Mouse (Mus musculus): Measurements from ENCODE around the gene Ybx2. TPM values are rescaled to one million over a fixed set of nuclear protein-coding genes. Genes with fewer than 3 reads are reported as not detected.
"Not testable (repeated sequence)": the region's sequence is repeated elsewhere in the genome, so short reads cannot be mapped to it uniquely, and the experiment has no call there.

The Ybx2 gene
- polyA plus RNA-seq, 1 experiment = 16.5 TPM

DNA sequence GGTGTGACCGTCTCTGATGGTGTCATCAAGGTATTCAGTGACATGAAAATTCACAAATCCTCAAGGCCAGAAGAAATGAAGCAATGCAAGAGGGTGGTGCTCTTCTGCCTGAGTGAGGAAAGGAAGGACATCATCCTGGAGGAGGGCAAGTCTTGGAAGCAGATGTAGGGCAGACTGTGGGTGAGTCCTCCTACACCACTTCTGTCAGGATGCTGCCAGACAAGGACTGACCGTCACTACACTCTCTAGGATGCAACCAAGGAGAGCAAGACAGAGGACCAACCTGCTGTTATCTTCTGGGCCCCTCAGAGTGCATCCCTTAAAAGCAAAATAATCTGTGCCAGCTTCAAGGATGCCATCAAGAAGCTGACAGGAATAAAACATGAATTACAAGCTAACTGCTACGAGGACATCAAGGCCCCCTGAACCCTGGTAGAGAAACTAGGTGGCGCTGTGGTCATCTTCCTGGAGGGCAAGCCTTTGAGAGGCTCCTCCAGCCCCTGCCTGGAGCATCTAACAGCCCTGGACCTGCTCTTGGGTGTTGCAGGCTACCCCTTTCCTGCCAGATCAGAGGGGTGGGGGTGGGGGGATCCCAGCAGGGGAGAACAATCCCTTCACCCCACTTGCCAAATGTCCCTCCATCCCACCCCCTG lies 15.3 kb downstream of the Ybx2 start:
- WGBS = 46% methylated on average over 4 of the region's 4 CpGs
- no peak for DNase-seq (ENCODE audit: low read depth, low spot score)

DNA sequence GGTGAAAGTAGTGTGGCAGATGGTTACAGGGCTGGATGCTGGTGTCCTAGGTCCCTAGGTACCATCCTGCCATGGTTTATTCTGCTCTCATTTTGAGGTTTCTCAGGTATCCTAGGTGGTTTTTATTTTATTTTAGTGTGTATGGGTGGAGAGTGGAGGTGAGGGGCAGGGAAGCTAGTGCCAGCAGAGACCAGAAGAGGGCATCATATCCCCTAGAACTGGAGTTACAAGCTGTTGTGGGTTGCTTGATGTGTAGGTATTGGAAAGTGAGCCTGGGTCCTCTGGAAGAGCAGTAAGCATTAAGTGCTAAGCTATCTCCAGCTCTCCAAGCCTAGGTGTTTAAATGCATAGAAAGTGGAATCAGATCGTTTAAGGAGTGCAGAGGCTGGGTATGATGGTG lies 16.7 kb downstream of the Ybx2 start:
- DNase-seq (ENCODE audit: low read depth, low spot score) = no peak
- 45% methylated on average over 1 of the region's 1 CpGs for WGBS

DNA sequence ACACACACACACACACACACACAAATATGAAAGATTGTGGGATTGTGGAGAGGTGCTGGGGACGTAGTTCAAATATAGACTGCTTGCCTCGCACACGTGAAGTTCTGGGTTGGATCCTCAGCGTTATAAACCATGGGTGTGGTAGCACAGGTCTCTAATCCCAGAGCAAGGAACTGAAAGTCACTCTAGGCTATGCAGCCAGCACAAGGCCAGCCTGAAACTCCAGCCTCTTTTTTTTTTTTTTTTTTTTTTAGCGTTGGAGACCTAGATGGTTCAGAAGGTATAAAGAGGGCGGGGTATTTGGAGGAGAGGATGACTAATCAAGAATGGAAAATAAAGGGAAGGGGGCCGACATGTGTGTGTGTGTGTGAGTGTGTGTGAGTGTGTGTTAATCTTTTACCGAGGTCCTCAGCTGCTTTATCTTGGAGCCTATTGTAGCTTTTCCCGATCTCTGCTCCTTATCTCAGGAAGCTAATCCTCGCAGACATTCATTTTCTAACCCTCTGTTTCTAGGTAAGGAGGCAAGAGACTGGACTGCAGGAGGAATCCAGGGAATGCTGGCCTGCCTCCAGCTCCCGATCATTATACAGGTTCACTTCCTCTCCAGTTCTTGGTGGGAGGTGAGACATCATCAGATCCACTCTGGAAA lies 17.8 kb downstream of the Ybx2 start:
- 25% methylated on average over 11 of the region's 11 CpGs for WGBS
- DNase-seq (ENCODE audit: low read depth, low spot score) = no peak

DNA sequence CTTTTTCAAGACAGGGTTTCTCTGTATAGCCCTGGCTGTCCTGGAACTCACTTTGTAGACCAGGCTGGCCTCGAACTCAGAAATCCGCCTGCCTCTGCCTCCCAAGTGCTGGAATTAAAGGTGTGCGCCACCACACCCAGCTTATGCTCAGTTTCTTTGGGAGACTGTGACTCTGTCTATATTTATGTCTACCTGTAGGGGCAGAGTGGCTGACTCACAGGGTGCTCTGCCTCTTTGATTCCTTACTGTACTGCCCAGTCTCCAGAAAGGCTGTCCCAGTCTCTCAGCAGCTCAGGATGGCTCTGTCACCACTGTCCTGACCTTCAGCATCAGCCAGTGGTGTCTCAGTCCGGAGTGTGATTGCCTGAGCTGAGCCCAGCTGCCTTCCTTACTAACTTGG lies 20.0 kb downstream of the Ybx2 start:
- not testable (repeated sequence) for DNase-seq (ENCODE audit: low read depth, low spot score)
- 69% methylated on average over 4 of the region's 4 CpGs for WGBS

DNA sequence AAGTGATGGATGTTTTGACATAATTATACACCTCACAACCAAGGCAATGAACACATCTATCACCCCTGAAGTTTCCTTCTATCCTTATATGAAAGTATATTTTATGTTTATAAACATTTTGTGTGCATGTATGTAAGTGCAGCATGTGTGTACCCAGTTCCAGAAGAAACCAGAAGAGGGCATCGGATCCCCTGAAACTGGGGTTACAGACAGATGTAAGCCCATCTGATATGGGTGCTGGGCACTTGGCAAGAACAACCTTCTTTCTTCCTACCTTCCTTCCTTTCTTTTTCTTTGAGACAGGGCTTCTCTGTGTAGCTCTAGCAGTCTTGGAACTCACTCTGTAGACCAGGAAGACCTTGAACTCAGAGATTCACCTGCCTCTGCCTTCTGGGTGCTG lies 20.6 kb downstream of the Ybx2 start:
- 91% methylated on average over 1 of the region's 1 CpGs for WGBS
- DNase-seq (ENCODE audit: low read depth, low spot score) = no peak

DNA sequence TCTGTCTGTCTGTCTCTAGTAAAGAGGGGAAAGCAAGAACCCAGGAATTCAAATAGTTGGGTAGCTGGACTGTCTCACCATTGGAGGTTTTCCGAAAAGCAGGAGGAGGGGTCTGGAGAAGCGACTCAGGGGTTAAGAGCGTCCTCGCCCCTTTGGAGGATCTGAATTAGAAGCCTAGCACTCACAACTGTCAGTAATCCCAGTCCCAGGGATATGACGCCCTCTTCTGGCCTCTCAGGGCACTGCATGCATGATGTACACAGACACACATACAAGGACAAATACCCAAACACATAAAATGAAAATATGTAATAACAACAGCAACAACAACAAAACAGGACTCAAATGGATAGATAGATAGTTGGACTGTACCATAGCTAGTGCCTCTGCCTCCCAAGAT lies 25.0 kb downstream of the Ybx2 start:
- 48% methylated on average over 5 of the region's 5 CpGs for WGBS
- DNase-seq (ENCODE audit: low read depth, low spot score) = no peak

DNA sequence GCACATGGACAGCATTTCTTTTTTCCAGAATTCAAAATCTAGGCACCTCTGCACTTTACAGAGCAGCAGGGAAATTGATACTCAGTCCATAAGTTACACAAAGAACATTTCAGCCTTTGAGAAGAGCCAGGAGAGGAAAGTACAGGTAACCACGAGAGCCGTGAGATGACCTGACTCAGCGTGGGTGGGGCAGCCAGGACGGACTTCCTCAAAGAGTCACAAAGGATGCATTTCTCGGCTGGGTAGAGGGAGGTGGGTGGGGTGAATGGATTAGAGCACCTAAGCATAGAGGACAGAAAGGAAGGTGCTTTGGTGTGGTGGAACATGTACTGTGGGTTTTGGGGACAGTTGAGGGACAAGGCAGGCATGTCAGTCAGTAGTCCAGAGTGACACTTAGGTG lies 26.2 kb downstream of the Ybx2 start:
- WGBS = 5% methylated on average over 5 of the region's 5 CpGs
- no peak for DNase-seq (ENCODE audit: low read depth, low spot score)

DNA sequence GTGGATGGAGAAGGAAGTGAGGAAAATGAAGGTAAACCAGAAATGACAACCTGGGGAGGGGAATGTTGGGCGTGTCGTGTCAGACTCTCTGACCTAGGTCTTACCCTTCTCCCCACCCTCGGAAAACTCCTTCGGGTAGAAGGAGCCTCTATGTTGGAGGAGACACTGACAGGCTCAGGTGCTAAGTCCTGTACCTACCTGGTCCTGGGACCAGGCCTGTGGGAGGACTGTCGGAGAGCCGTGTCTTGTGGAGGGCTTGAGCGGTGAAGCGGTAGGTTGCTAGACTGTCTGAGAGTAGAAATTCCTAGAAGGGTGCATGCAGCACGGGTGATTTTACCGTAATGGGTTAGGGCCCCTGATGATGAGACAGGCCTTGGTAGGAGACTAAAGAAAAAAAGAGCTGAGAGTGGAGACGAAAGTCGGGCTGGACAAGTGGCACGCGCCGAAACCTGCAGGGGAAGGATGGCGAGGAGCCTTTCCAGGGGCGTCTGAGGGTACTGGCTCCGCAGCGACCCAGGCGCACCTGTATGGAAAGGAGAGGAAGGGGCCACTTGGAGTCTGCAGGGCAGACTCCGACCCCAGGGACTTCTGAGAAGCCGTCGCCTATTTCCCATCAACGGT lies 29.2 kb downstream of the Ybx2 start, which contains the start of gene Cldn7:
TSS of gene Cldn7 (plus strand) at position 130 of the 621 bp plus-strand sequence.
- WGBS = 13% methylated on average over 24 of the region's 24 CpGs
- no peak for DNase-seq (ENCODE audit: low read depth, low spot score)

DNA sequence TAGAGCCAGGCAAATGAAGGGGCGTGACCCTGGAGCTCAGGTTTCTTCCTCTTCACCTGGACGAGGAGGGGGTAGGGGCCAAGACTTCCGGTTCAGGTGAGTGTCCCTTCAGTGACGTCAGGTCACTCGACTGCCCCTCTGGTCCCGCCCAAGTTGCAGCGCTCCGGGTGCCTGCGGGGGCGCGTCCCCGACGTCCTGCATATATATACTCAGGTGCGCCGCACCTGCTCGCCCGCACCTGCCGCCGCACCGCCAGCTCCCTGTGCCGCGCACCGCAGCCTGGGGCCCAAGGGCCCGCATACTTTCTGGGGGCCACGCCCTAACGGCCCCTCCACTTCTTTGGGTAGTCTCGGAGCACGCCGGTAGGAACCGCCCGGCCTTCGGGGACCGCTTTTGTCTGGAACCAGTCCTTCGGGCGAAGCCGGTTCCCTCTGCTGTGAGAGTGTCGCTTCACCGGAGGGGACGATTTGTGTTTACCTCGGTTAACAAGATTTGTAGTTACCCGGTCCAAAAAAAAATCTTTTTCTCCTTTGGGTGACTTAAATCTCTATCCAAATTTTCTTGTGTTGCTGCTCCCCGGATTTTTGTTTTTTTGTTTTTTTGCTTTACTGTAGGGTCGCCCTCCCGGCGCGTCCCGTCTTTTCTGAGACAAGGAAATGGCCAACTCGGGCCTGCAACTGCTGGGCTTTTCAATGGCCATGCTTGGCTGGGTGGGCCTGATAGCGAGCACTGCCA lies 29.8 kb downstream of the Ybx2 start:
- 5% methylated on average over 49 of the region's 49 CpGs for WGBS

DNA sequence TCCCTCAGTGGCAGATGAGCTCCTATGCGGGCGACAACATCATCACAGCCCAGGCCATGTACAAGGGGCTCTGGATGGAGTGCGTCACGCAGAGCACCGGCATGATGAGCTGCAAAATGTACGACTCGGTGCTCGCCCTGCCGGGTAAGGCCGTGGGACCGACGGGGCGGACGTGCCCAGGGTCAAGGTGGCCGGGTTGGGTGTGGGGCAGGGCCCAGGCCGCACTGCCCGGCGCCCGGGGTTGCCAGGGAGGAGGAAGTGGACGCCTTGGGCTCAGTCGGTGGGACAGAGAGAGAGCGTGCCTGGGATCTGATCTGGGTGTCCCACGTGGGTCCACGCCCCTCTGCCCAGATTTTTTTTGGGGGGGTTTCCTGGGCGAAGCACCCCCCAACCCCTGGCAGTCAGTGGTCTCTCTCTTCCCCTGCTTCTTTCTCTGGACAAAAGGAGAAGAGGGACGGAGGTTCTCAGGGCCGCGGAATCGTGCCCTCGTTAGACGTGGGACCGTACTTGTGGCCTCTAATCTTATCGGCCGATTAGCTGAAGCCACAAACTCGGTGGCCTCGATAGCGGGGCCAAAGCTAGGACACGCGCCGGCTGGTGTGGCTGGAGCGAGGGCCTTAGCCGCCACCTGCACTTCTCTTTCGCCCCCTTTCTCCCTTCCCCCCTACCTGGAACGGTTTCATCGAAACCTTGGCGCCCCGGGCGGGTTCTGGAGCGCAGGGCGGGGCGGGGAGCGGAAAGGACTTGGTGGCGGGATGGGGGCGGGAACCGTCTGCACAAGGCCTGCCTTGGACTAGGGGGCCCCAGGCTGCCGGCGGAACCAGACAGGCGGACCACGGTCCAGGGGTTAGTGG lies 30.6 kb downstream of the Ybx2 start:
- 3% methylated on average over 58 of the region's 59 CpGs for WGBS
- no peak for DNase-seq (ENCODE audit: low read depth, low spot score)

More for the DNA sequence above, 29.8 kb downstream of the Ybx2 start:
- DNase-seq (ENCODE audit: low read depth, low spot score) = no peak

DNA sequence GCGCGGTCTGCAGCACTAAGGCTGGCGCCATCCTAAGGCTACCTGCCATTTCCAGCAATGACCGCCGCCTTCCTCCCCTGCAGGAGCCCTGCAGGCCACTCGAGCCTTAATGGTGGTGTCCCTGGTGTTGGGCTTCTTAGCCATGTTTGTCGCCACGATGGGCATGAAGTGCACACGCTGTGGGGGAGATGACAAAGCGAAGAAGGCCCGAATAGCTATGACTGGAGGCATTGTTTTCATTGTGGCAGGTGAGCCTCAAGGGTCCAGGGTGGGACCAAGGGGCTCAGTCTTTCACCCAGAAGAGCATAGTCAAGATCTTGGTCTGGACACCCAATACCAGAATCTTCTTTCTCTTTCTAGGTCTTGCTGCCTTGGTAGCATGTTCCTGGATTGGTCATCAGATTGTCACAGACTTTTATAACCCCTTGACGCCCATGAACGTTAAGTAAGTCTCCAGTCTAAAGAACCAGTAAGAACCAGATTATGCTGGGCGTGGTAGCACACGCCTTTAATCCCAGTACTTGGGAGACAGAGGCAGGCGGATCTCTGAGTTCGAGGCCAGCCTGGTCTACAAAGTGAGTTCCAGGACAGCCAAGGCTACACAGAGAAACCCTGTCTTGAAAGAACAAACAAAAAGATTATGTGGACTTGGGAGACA lies 31.4 kb downstream of the Ybx2 start:
- DNase-seq (ENCODE audit: low read depth, low spot score) = no peak
- 16% methylated on average over 17 of the region's 17 CpGs for WGBS

DNA sequence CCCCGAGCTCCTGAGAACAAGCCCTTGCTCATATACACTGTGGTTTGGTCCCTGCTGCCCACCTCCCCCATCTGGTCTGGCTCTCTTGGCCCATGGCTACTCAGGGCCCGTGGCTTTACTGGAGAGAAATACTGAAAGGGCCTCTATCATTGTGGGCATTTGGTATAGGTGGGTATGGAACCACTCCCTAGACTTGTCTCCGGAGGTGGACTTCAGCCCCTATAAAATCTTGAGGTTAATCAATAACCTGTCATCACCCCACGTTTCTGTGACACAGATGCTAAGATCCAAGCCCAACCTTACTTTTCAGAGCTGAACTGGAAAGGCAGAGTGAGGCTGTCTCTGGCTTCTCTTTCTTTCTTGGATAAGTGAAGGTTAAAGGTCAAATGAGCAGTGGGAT lies 33.2 kb downstream of the Ybx2 start:
- no peak for DNase-seq (ENCODE audit: low read depth, low spot score)
- WGBS = 30% methylated on average over 4 of the region's 4 CpGs

DNA sequence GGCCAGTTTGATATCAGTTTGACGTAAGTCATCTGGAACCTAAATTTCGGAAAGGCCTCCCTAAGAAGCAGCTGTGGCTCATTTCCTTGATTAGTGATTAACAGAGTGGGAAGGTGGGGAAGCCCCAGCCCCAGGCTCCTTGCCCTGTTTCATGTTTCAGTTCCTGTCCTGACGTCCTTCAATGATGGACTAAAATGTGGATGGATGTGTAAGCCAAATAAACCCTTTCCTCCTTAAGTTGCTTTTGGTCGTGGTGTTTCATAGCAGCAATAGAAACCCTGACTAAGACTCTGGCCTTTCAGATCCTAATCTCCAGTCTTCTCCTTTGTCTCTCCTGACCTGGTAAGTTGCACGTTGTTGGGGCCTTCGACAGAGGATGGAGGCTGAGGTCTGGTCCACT lies 34.6 kb downstream of the Ybx2 start:
- 31% methylated on average over 6 of the region's 6 CpGs for WGBS
- DNase-seq (ENCODE audit: low read depth, low spot score) = no peak

DNA sequence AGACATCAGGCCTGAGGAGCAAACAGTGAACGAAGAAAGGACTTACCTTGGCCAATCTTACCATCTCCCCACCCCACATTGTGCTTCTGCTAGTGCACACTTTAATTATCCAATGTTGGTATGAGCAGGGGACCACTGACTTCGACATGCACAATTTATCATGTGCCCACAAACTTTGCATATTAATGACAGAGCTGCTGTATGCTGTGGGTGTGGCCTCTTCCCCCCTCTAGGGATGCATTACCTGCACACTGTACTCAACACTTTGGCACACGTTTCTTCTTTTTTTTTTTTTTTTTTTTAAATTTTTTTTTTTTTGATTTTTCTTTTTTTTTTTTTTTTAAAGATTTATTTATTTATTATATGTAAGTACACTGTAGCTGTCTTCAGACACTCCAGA lies 35.2 kb downstream of the Ybx2 start:
- 23% methylated on average over 3 of the region's 3 CpGs for WGBS
- no peak for DNase-seq (ENCODE audit: low read depth, low spot score)

DNA sequence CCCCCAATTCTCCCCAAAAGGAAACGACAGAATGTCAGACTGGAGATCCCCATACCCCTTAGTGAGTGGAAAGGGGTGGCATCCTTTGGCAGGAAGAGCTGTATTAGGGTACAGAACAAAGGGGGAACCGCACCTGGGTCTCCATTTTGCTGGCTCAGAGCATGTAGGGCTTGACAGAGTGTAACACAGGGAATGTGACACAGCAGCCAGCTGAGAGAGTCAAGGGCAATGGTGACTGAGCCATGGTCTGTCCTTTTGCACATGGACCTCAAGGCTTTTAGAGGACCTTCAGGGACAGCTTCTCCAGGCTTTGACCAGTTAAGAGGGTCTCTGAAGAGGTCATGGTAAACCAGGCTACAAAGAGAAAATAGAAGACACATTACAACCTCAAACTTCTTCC lies 39.3 kb downstream of the Ybx2 start:
- WGBS = 91% methylated on average over 2 of the region's 2 CpGs
- no peak for DNase-seq (ENCODE audit: low read depth, low spot score)

DNA sequence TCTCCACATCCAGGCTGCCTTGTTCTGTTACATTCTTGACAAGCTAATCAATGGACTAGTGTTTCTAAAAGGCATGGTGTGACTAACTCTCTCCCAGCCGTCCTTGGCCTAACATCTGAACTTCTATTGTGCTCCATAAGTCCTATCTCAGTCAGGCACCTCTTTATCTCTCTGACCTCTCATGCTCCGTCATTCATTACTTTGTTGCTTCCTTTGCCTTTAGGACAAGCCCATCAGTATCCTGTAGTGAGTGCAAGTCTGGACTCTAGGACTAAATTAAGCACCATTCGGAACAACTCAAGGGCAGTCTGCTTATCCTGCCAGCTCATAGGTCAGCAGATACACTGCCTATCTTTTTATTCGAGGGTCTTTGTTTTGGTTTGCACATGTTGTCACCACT lies 40.7 kb downstream of the Ybx2 start:
- DNase-seq (ENCODE audit: low read depth, low spot score) = no peak
- WGBS = 88% methylated on average over 4 of the region's 4 CpGs

DNA sequence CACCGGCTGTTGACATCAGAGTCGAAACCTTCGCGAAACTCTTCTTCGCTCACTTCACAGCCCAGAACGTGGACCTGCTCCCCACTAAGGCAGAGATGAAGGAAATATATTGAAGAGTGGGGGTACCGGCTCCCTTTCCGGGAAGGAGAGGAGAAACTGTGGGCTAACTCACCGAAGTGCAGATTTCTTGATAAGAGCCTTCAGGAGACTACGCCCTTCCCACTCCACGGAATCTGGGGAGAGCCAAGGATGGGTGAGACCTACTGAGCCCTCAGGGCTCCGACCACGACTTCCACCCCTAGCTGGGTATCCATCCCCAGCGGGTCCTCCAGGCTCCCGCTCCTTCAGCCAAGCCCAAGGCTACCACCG lies 44.2 kb downstream of the Ybx2 start:
- no peak for DNase-seq (ENCODE audit: low read depth, low spot score)
- WGBS = under 1% methylated on average over 16 of the region's 16 CpGs

DNA sequence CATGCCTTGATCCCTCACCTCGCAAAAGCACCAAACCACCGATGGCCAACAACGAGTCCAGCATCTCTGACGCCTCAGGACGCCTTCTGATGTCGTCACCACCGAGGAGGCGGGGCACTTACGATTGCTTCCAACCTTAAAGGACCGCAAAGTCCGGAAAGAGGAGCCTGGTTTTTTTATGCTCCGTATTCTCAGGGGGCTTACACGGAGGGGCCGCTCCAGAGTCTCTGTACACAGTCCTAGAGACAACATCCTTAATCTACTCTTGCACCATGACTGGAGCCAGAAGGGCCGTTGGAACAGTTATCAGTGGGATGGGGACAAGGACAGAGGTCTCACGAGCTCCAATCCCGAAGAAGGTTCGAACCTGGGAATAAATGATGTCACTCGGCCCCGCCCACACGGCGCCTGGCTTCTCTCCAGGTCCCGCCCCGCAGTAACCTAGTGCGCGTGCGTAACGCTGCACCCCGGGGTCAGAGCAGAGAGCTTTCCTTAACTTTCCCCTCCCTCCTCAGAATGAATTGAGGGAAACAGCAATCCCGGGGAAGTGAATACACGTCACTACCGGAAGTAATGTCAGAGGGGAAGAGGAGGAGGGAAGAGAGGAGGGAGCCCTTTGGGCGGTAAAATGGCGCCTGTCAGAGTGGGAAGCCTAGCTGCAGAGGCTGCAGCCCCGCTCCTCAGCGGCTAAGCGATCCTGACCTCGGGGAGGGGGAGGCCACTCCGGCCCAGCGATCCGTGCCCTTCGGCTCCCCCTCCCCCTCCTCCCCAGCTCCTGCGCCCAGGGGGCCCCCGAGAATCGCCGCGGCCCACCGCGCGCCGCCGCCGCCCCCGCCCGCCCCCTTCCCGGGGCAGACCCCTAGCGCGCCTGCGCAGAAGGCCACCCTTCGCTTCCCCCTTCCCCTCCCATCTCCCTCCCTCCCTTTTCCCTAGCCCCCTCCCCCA lies 44.9 kb downstream of the Ybx2 start:
- 2% methylated on average over 59 of the region's 60 CpGs for WGBS
- peak; percentile 99 for DNase-seq (ENCODE audit: low read depth, low spot score)

All from large intestine, adult 2 months (tissue).